Mouse (Mus musculus) limb, embryonic 10.5 days (tissue): ENCODE measurements around the gene Gm10840. TPM values are rescaled to one million over a fixed set of nuclear protein-coding genes. Genes with fewer than 3 reads are reported as not detected.

Experiments used
- polyA plus RNA-seq: library from polyadenylated mRNA; unstranded; fragments of >200 nt; fragmentation: Nextera tagmentation; extraction: Ambion mirVana; gene quantifications from 2 replicates; pipeline ENCODE4 v1.2.1, GENCODE M21; 2016

Gene Gm10840
- polyA plus RNA-seq, 1 experiment from 2014 or later: 1.0 TPM

Other genes with a start within 250 kb of the Gm10840 start
- gene Cyb561, start 207.5 kb upstream of the Gm10840 start, polyA plus RNA-seq: 6.2 and 7.1 TPM in 2 replicates
- 0.08 and 0.16 TPM in 2 replicates for gene Ace, start 192.9 kb upstream of the Gm10840 start, polyA plus RNA-seq
- gene Ace3, start 166.2 kb upstream of the Gm10840 start, polyA plus RNA-seq: not detected in 2 replicates
- gene Kcnh6, start 152.7 kb upstream of the Gm10840 start, polyA plus RNA-seq: 0.24 and 0.36 TPM in 2 replicates
- gene Dcaf7, start 124.0 kb upstream of the Gm10840 start, polyA plus RNA-seq: 85.5 and 95.1 TPM in 2 replicates
- 14.3 and 14.6 TPM in 2 replicates for gene Taco1, start 94.8 kb upstream of the Gm10840 start, polyA plus RNA-seq
- gene Map3k3, start 76.2 kb upstream of the Gm10840 start, polyA plus RNA-seq: 21.6 and 23.3 TPM in 2 replicates
- gene Limd2, start within 50 bp of the Gm10840 start, polyA plus RNA-seq: 603 and 638 TPM in 2 replicates
- 37.8 and 45.3 TPM in 2 replicates for gene Strada, start 41.3 kb downstream of the Gm10840 start, polyA plus RNA-seq
- gene Ccdc47, start 55.5 kb downstream of the Gm10840 start, polyA plus RNA-seq: 57.4 and 60.1 TPM in 2 replicates
- 94.9 and 108 TPM in 2 replicates for gene Ddx42, start 56.1 kb downstream of the Gm10840 start, polyA plus RNA-seq
- 85.6 and 91.1 TPM in 2 replicates for gene Ftsj3, start 95.2 kb downstream of the Gm10840 start, polyA plus RNA-seq
- gene Psmc5, start 95.3 kb downstream of the Gm10840 start, polyA plus RNA-seq: 415 and 441 TPM in 2 replicates
- gene Smarcd2, start 112.1 kb downstream of the Gm10840 start, polyA plus RNA-seq: 66.4 and 72.6 TPM in 2 replicates
- 0.18 and 0.36 TPM in 2 replicates for gene Tcam1, start 115.8 kb downstream of the Gm10840 start, polyA plus RNA-seq
- not detected in 2 replicates for gene Gh, start 141.0 kb downstream of the Gm10840 start, polyA plus RNA-seq
- 2.4 and 2.6 TPM in 2 replicates for gene Cd79b, start 153.9 kb downstream of the Gm10840 start, polyA plus RNA-seq
- 0.03 TPM in 1 of 2 replicates, not detected in the other for gene Scn4a, start 192.4 kb downstream of the Gm10840 start, polyA plus RNA-seq
- gene Prr29, start 204.6 kb downstream of the Gm10840 start, polyA plus RNA-seq: not detected in 2 replicates
- 21.8 and 24.7 TPM in 2 replicates for gene Icam2, start 227.2 kb downstream of the Gm10840 start, polyA plus RNA-seq